Mouse (Mus musculus) stomach, postnatal 0 days (tissue): Measurements from ENCODE around the gene Ston2. TPM values are rescaled to one million over a fixed set of nuclear protein-coding genes. Genes with fewer than 3 reads are reported as not detected.

Experiments used
- ATAC-seq: fragments of 200-750 bp; cut with Nextera tagmentation; 2 replicates; pipeline ENCODE4 v1.8.0; 2017; ENCODE audit not compliant: low FRiP score, low TSS enrichment
- DNase-seq: peaks from one replicate; pipeline ENCODE4 v3.0.0-alpha.2; 2016; ENCODE audit warnings: low spot score
- H3K27ac ChIP-seq: fragments of 300-500 bp; sonication (generic); replicated peaks from 2 replicates; pipeline ENCODE4 v1.5.1; 2014; ENCODE audit warnings: mild to moderate bottlenecking, control low read depth
- H3K27me3 ChIP-seq: fragments of 300-500 bp; sonication (generic); 2 replicates; pipeline ENCODE4 v1.6.1; 2014; ENCODE audit warnings: low read length; ENCODE audit not compliant: control insufficient read depth, insufficient read depth
- H3K36me3 ChIP-seq: fragments of 300-500 bp; sonication (generic); 2 replicates; pipeline ENCODE4 v1.6.1; 2014; ENCODE audit warnings: low read length, mixed read lengths; ENCODE audit not compliant: control insufficient read depth, insufficient read depth
- H3K4me1 ChIP-seq: fragments of 300-500 bp; sonication (generic); replicated peaks from 2 replicates; pipeline ENCODE4 v1.6.1; 2014; ENCODE audit warnings: antibody characterized with exemption; ENCODE audit not compliant: control insufficient read depth, insufficient read depth
- H3K4me2 ChIP-seq: fragments of 300-500 bp; sonication (generic); replicated peaks from 2 replicates; pipeline ENCODE4 v1.6.1; 2014; ENCODE audit warnings: low read depth, mild to moderate bottlenecking, control low read depth, moderate library complexity
- H3K4me3 ChIP-seq: fragments of 300-500 bp; sonication (generic); 2 replicates; pipeline ENCODE4 v1.5.1; 2014; ENCODE audit warnings: low read depth, low read length, control low read depth
- H3K9ac ChIP-seq: fragments of 300-500 bp; sonication (generic); 2 replicates; pipeline ENCODE4 v1.6.1; 2014; ENCODE audit warnings: mild to moderate bottlenecking, low read length, control low read depth, mixed read lengths
- H3K9me3 ChIP-seq: fragments of 300-500 bp; sonication (generic); 2 replicates; pipeline ENCODE4 v1.6.1; 2016; ENCODE audit warnings: low read length; ENCODE audit not compliant: control insufficient read depth
- CTCF ChIP-seq: IDR thresholded peaks from 2 replicates; pipeline ENCODE4 v1.5.1; 2016; ENCODE audit warnings: antibody characterized with exemption, low read depth, mild to moderate bottlenecking, moderate library complexity
- EP300 ChIP-seq: optimal IDR thresholded peaks from 2 replicates; pipeline ENCODE3; 2016; ENCODE audit warnings: antibody characterized with exemption
- WGBS: fragments of 180-500 bp; shearing (Covaris S2); extraction: QIAGEN DNeasy Blood & Tissue Kit; methylation state at CpG from one replicate; pipeline ENCODE4 v1.1.7; 2014; 5-methylcytosine and 5-hydroxymethylcytosine counted together
- polyA plus RNA-seq: library from polyadenylated mRNA; unstranded; fragments of >200 nt; fragmentation: Nextera tagmentation; extraction: Ambion mirVana; gene quantifications from 2 replicates; pipeline ENCODE4 v1.2.1, GENCODE M21; 2015

Ston2 gene
- polyA plus RNA-seq, 1 experiment from 2014 or later: 5.5 TPM

GRCm38 (mm10) chr12:91685674-91686290 is 102.4 kb downstream of the Ston2 start:
- Histone ChIP-seq H3K4me2 (peak overlapping the region; percentile 47), H3K27me3 (no peaks in the 10 kb centered on the region), H3K4me1 (peaks cover 4% of the 10 kb centered on the region; the same call in 1 of the 2 replicates), H3K36me3 (no peaks in the 10 kb centered on the region), H3K27ac (peak overlapping the region; percentile 80), H3K9me3 (no peaks in the 10 kb centered on the region), H3K9ac (peak overlapping the region; percentile 43), H3K4me3 (peak overlapping the region; percentile 21)
- TF ChIP-seq CTCF (no peak), EP300 (no peak)
- WGBS: 20% methylated on average over 13 of the region's 13 CpGs
- peak; percentile 80 for DNase-seq
- ATAC-seq: peak; percentile 93

GRCm38 (mm10) chr12:91684840-91685415 is 103.3 kb downstream of the Ston2 start:
- ATAC-seq (no peak), DNase-seq (no peak)
- Histone ChIP-seq H3K36me3 (no peaks in the 10 kb centered on the region), H3K27me3 (no peaks in the 10 kb centered on the region), H3K4me1 (peaks cover 4% of the 10 kb centered on the region; the same call in 1 of the 2 replicates), H3K27ac (peak overlapping the region; percentile 73), H3K9ac (no peak overlapping the region), H3K9me3 (no peaks in the 10 kb centered on the region), H3K4me2 (peak overlapping the region; percentile 47), H3K4me3 (peak overlapping the region; percentile 21; the same call in 1 of the 2 replicates)
- no peak for TF ChIP-seq CTCF
- no peak for TF ChIP-seq EP300
- WGBS: 30% methylated on average over 11 of the region's 11 CpGs

- TF ChIP-seq EP300: no peak
- TF ChIP-seq CTCF: no peak
- WGBS: 12% methylated on average over 15 of the region's 15 CpGs
- peak overlapping the region; percentile 73 for H3K27ac ChIP-seq
- peak overlapping the region; percentile 47 for H3K4me2 ChIP-seq
- H3K9ac ChIP-seq: peak overlapping the region; percentile 27; the same call in 1 of the 2 replicates
- H3K9me3 ChIP-seq: no peaks in the 10 kb centered on the region
- H3K4me1 ChIP-seq: peaks cover 7% of the 10 kb centered on the region; the same call in 1 of the 2 replicates
- DNase-seq (peak; percentile 63), ATAC-seq (0 out of 2 replicates have a peak, but pooled peaks have one; percentile 38)
- H3K27me3 ChIP-seq: no peaks in the 10 kb centered on the region
- peak overlapping the region; percentile 18; the same call in 1 of the 2 replicates for H3K4me3 ChIP-seq
- no peaks in the 10 kb centered on the region for H3K36me3 ChIP-seq
These were observed 103.9 kb downstream of the Ston2 start for GRCm38 (mm10) chr12:91684101-91684839.

GRCm38 (mm10) chr12:91683549-91684100 is 104.6 kb downstream of the Ston2 start:
- 27% methylated on average over 15 of the region's 15 CpGs for WGBS
- Histone ChIP-seq H3K9me3 (no peaks in the 10 kb centered on the region), H3K4me3 (peak overlapping the region; percentile 18; the same call in 1 of the 2 replicates), H3K27ac (peak overlapping the region; percentile 73), H3K4me1 (peaks cover 7% of the 10 kb centered on the region; the same call in 1 of the 2 replicates), H3K4me2 (peak overlapping the region; percentile 47), H3K9ac (no peak overlapping the region), H3K27me3 (no peaks in the 10 kb centered on the region), H3K36me3 (no peaks in the 10 kb centered on the region)
- ATAC-seq: no peak
- TF ChIP-seq CTCF (no peak), EP300 (no peak)
- peak; percentile 19 for DNase-seq

GRCm38 (mm10) chr12:91683096-91683495 is 105.1 kb downstream of the Ston2 start:
- DNase-seq: no peak
- Histone ChIP-seq H3K9me3 (no peaks in the 10 kb centered on the region), H3K4me3 (no peak overlapping the region), H3K27ac (peak overlapping the region; percentile 73; the same call in 1 of the 2 replicates), H3K9ac (no peak overlapping the region), H3K27me3 (no peaks in the 10 kb centered on the region), H3K4me2 (peak overlapping the region; percentile 47), H3K4me1 (peaks cover 7% of the 10 kb centered on the region; the same call in 1 of the 2 replicates), H3K36me3 (no peaks in the 10 kb centered on the region)
- ATAC-seq: no peak
- TF ChIP-seq CTCF (no peak), EP300 (no peak)
- 74% methylated on average over 3 of the region's 3 CpGs for WGBS
